Mouse (Mus musculus): ENCODE results near the gene Fbl. TPM values are rescaled to one million over a fixed set of nuclear protein-coding genes. Genes with fewer than 3 reads are reported as not detected.
"Not testable (repeated sequence)": the region's sequence is repeated elsewhere in the genome, so short reads cannot be mapped to it uniquely, and the experiment has no call there.

The Fbl gene
- total RNA-seq (2021): 10 to 100 TPM; 23.7 to 31.0 TPM
- long read RNA-seq, experiment 1, transcript Fbl-201 (9 exons, 1,197 nt): major isoform, 19 of 23 reads
- long read RNA-seq, experiment 1, partial matches to known transcripts: 2 of 23 reads
- long read RNA-seq, experiment 1, other reads (novel, unspliced or antisense): 2 of 23 reads
- long read RNA-seq, experiment 2, transcript Fbl-201 (9 exons, 1,197 nt): major isoform, 28 of 29 reads
- long read RNA-seq, experiment 2, partial matches to known transcripts: 1 of 29 reads
- long read RNA-seq, experiment 2, other reads (novel, unspliced or antisense): 0 of 29 reads

DNA sequence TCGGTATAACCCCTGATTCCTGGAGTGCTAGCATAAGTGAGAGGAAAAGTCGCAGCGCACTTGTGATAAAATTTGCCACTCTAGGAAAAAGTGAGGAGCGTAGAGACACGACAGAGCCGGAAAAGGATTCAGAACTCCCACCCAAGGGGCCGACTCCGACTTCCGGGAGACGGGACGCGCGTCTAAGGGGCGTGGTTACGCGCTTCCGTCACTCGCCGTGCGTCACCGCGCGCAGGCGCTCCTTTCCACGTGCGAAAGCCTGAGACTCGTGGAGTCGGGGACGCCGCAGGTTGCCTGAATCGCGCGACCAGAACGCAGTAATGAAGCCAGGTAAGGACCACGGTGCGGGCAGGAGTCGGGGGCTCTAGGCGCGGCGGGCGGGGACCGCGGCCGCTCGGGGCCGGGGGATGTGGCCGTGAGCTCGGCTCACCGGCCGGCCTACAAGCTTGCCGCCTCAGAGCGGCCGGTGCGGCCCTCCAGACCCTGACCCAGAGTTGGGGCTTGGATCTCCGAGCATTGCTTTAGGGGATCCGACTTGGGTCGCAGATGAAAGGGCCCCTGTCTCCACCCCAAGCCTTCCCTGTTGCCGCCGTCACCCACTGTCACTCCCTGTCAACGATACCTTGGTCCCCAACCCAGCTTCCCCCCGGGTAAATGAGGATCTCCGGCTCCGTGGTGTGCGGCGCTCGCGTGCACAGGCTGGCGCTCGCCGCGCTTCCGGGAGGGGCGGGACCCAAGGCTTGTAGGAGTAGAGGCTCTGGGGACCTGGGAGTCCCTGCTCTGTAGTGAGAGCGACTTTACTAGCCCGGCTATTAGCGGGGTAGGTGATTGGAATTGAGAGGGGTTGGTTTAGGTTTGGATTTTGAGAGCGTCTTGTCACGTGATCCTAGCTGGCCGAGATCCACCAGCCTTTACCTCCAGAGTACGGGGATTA, at the start of gene Fbl:
Gene Fbl (plus strand): TSS at position 222 of the 934 bp plus-strand sequence.
- DNase-seq: peak; percentile 90
- intact Hi-C loops (cut with DNase I; ENCODE audit: low total_unique reads): no loop called here

GRCm38 (mm10) chr7:28129166-28129565, 40.3 kb upstream of the Fbl start, which contains the start of gene 9530053A07Rik:
TSS of gene 9530053A07Rik (plus strand) at chr7:28129466.
- intact Hi-C loops (cut with DNase I; ENCODE audit: low total_unique reads): loop anchor here (10.0 kb wide), 1 partner anchor 64 kb away; no protein-coding TSS in a partner anchor
- DNase-seq: no peak

- intact Hi-C loops (cut with DNase I; ENCODE audit: low total_unique reads): no loop called here
- peak; percentile 24 for DNase-seq
Measured at GRCm38 (mm10) chr7:28137613-28138012, 31.9 kb upstream of the Fbl start.

DNA sequence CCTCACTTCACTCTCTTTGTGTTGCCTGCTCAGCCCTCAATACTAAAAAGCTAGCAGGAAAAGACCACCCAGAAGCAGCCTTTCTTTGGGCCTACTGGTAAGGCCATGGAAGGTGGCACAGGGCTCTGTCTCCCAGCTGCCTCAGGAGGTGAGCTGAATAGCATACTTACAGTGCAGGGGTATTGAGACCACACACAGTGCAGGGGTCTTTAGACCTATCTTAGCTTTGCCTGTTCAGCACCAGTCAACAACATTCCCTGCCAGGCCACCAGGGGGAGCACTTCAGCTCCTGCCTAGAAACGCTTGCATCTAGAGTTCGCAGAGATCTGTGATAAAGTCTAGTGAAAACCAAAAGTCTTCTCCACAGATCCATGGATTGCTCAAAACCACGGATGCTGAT, 21.2 kb upstream of the Fbl start:
- intact Hi-C loops (cut with DNase I; ENCODE audit: low total_unique reads): loop anchor here (2.0 to 10.0 kb wide), 3 partner anchors 65 to 154 kb away; partner anchors contain the start of genes Dll3 and Psmc4
- DNase-seq: peak; percentile 68

DNA sequence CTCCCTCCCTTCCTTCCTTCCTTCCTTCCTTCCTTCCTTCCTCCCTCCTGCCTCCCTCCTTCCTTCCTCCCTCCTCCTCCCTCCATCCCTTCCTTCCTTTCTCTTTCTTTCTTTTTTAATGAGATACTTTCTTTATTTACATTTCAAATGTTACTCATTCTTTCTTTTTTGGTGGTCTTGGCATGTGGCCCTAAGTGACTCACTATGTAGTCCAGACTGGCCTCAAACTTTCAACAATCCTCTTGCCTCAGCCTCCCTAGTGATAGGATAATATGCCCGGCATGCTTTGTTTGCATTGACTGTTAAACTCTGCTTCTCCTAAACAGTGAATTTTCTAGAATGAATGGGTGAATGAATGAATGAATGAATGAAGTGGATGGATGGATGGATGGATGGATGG, 19.7 kb upstream of the Fbl start:
- intact Hi-C loops (cut with DNase I; ENCODE audit: low total_unique reads): loop anchor here (2.0 to 10.0 kb wide), 3 partner anchors 63 to 152 kb away; partner anchors contain the start of genes Dll3 and Psmc4

GRCm38 (mm10) chr7:28151584-28152221, 17.8 kb upstream of the Fbl start:
- DNase-seq: peak; percentile 44
- intact Hi-C loops (cut with DNase I; ENCODE audit: low total_unique reads): no loop called here

More for the DNA sequence above, 19.7 kb upstream of the Fbl start:
- DNase-seq: no peak

- intact Hi-C loops (cut with DNase I; ENCODE audit: low total_unique reads): not testable (repeated sequence)
Measured at GRCm38 (mm10) chr7:28153595-28153994, 15.9 kb upstream of the Fbl start.

DNA sequence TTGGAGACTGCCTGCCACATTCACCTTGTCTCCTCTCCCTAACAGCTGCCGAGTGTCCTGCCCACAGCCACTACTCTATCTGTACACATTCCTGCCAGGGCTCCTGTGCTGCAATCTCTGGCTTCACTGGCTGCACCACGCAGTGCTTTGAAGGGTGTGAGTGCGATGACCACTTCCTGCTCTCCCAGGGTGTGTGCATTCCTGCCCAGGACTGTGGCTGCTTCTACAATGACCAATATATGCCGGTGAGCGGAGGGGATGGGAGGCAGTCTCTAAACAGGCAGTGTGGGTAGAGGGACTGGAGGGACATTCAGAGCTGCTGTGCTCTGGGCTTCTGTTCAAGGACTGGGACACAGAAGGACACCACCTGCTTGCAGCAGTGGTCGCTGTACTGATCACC, 10.2 kb upstream of the Fbl start:
- intact Hi-C loops (cut with DNase I; ENCODE audit: low total_unique reads): no loop called here
- no peak for DNase-seq

More at GRCm38 (mm10) chr7:28153595-28153994, 15.9 kb upstream of the Fbl start:
- DNase-seq: not testable (repeated sequence)

DNA sequence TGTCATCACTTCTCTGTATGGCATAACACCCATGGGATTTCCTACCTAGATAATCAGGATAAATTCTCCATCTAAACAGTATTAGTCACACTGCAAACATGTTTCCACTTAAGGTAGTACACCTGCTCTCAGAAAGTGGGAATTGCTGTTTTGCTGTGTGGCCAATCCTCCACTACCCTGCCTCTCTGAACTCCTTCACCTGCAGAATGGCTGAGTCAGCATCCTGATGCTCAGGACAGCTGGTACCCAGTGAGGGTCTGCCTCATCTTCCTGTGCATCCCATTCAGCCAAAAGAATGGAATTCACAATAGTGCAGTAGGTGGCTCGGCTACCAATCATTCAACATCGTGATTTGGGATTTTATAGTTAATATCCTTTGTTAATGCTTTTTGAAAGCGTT, 9.6 kb upstream of the Fbl start:
- intact Hi-C loops (cut with DNase I; ENCODE audit: low total_unique reads): no loop called here
- DNase-seq: no peak

DNA sequence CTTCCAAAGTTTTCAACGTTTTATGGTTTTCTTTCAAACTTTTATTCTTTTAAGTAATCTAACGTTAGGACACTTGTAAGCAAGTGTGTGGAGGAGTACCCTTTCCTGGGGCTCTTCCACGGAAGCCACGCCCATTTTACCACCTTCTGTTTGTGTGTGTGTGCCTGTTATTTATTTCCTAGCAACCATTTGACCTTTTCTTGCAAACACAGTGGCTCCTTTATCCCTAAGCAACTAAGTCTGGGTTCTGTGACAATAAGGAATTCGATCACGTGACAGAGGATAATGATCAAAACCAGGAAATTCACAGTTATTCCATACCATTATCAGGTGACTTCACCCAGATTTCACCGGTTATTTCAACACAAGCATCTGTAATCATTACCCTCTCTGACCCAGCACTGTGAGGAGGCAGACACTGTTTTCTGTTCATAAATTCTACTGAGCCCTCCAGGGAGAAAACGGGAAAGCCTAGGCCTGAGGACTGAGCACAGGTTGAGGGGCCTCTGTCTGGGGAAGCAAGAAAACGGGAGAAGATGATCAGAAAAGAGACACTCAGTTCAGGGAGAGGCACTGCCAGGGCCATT, 8.3 kb upstream of the Fbl start:
- DNase-seq: no peak
- intact Hi-C loops (cut with DNase I; ENCODE audit: low total_unique reads): no loop called here

- no peak for DNase-seq
- intact Hi-C loops (cut with DNase I; ENCODE audit: low total_unique reads): no loop called here
Measured at GRCm38 (mm10) chr7:28165406-28165805, 4.1 kb upstream of the Fbl start.

DNA sequence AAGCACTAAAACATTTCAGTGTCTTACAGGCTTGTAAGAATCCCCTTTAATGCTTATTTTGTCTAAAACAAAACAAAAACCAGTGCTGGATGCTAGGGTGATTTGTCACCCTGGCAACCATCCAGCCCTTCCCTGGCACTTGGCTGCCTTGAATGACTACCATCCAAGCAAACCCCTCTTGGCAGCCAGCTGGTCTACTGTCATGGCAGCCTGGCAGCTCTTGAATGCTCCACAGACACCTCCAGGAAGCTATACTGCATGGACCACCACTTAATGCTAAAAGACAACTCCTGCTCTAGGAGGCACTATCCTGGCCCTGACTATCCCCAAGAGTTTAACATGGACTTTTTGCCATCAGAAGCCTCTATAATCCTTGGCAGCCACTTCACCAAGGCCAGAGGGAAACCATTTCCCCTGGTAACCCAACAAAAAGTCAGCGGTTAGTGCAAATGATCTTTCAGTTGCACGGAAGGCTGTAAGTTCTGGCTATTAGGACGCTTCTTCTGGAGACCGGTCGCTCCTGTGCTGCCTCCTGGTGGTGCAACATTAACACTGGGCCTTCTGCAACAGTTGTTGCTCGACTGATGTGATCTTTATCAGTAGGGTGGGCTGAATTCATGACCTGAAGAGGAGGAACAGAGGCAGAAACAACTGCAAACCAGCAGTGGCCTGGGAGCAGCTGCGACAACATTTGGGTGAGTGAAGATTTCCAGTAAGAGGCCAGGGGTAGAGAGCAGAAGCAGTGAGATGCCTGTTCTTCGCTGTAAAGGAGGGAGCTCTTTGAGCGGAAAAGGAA, 992 bp upstream of the Fbl start:
- DNase-seq: peak; percentile 80

GRCm38 (mm10) chr7:28175358-28175757, 5.8 kb downstream of the Fbl start:
- intact Hi-C loops (cut with DNase I; ENCODE audit: low total_unique reads): no loop called here
- no peak for DNase-seq

More for the DNA sequence above, 992 bp upstream of the Fbl start:
- intact Hi-C loops (cut with DNase I; ENCODE audit: low total_unique reads): no loop called here

DNA sequence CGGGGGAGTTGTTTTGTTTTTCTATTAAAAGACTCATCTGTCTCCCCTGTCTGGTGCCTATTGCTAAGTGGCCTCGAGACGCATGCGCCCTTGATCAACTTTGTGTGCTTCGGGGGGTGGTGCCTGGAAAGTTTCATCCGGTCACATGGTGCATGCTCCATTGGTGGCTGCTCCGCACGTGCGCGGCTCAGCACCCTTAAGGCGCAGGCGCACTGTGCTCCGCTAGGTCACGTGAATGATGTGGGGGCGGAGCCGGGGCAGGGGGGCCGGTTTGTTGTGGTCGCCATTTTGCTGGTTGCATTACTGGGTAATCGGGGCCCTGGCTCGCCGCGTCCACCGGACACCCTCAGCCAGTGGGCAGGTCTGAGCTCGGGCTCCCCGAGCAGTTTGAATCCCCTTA, 9.7 kb downstream of the Fbl start, which contains the start of gene Dyrk1b:
Gene Dyrk1b (plus strand): TSS at position 242 of the 400 bp plus-strand sequence.
- DNase-seq: peak; percentile 98
- intact Hi-C loops (cut with DNase I; ENCODE audit: low total_unique reads): no loop called here

DNA sequence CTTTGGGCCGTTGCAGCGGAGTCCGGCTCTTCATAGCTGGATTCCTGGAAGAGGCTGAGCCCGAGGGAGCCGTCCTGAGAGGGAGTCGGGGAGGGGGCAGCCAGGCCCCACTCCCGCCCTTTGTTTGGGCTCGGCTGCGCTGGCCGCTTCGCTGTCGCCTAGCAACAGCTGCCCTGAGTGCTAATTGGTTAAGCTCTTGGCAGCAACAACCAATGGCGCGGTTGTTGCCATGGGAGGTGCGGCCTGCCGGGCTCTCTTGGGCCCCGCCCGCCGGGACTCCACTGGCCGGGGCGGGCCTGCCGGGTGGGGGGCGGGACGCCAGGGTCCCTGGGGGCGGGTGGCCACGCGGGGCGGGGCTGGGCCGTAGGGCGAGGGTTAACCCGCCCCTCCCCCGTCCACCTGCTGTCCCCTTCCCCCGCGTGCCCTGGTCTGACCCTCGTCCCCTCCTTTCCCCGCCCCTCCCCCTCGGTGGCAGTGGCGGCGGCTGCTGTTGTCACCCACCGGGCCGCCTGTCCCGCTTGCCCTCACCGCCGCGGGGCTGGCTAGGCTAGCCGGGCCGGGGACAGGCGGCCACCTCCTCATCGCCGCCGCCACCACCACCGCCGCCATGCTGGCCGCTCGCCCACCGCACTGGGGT, 10.3 kb downstream of the Fbl start:
- intact Hi-C loops (cut with DNase I; ENCODE audit: low total_unique reads): no loop called here

GRCm38 (mm10) chr7:28180890-28181289, 11.4 kb downstream of the Fbl start:
- intact Hi-C loops (cut with DNase I; ENCODE audit: low total_unique reads): no loop called here
- DNase-seq: no peak

More for the DNA sequence above, 10.3 kb downstream of the Fbl start:
- peak; percentile 96 for DNase-seq

DNA sequence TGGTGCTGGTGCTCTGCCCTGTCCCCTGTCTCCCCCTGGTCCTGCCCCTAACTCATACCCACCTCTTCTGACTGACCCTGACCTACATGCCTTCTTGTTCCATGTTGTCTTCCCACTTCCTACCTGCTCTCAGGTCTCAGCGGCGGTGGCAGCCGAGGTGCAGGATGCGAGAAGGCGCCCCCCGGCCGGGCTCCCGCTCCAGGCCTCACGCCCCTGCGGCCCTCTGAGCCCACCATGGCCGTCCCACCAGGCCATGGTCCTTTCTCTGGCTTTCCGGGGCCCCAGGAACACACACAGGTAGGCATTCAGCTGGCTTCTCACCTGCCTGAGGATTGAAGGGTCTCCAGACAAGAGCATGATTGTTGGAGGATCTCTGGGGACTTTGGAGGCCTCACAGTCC, 11.9 kb downstream of the Fbl start:
- intact Hi-C loops (cut with DNase I; ENCODE audit: low total_unique reads): no loop called here
- no peak for DNase-seq

GRCm38 (mm10) chr7:28182320-28182719, 12.8 kb downstream of the Fbl start:
- intact Hi-C loops (cut with DNase I; ENCODE audit: low total_unique reads): no loop called here
- DNase-seq: peak; percentile 66

Measured in gastrocnemius, postnatal 14 days (tissue).